Mouse (Mus musculus) lung, postnatal 14 days (tissue): ENCODE data around the gene Dtx3.
"Not testable (repeated sequence)": the region's sequence is repeated elsewhere in the genome, so short reads cannot be mapped to it uniquely, and the experiment has no call there.

ENCODE experiments used
- DNase-seq: peaks from one replicate; pipeline ENCODE4 v3.0.0; 2021

The Dtx3 gene

GRCm38 (mm10) chr10:127203106-127203505, 7.6 kb upstream of the Dtx3 start:
- DNase-seq: no peak

- DNase-seq: no peak
Observed at GRCm38 (mm10) chr10:127200279-127200678, 4.8 kb upstream of the Dtx3 start.

- DNase-seq: no peak
Observed at GRCm38 (mm10) chr10:127199474-127199873, 3.9 kb upstream of the Dtx3 start.

GRCm38 (mm10) chr10:127199068-127199467, 3.5 kb upstream of the Dtx3 start:
- no peak for DNase-seq

GRCm38 (mm10) chr10:127198492-127198891, 3.0 kb upstream of the Dtx3 start:
- no peak for DNase-seq

GRCm38 (mm10) chr10:127197505-127198110, 2.1 kb upstream of the Dtx3 start:
- no peak for DNase-seq

- no peak for DNase-seq
Observed at GRCm38 (mm10) chr10:127197104-127197503, 1.6 kb upstream of the Dtx3 start.

GRCm38 (mm10) chr10:127196392-127196791, 864 bp upstream of the Dtx3 start:
- DNase-seq: peak; percentile 67

- peak; percentile 77 for DNase-seq
Observed at GRCm38 (mm10) chr10:127194428-127195327, 850 bp downstream of the Dtx3 start.

GRCm38 (mm10) chr10:127193011-127193410, 2.5 kb downstream of the Dtx3 start:
- DNase-seq: no peak

GRCm38 (mm10) chr10:127192057-127192328, 3.5 kb downstream of the Dtx3 start:
- DNase-seq: not testable (repeated sequence)

- no peak for DNase-seq
Observed at GRCm38 (mm10) chr10:127191191-127192056, 4.1 kb downstream of the Dtx3 start.

GRCm38 (mm10) chr10:127190398-127191190, 4.9 kb downstream of the Dtx3 start:
- no peak for DNase-seq

GRCm38 (mm10) chr10:127189651-127190381, 5.7 kb downstream of the Dtx3 start, which contains the start of gene Arhgef25:
Gene Arhgef25 (minus strand): TSS chr10:127190083.
- DNase-seq: peak; percentile 67

- DNase-seq: peak; percentile 61
Observed at GRCm38 (mm10) chr10:127189116-127189650, 6.3 kb downstream of the Dtx3 start.

- peak; percentile 52 for DNase-seq
Observed at GRCm38 (mm10) chr10:127188465-127189115, 6.9 kb downstream of the Dtx3 start.

GRCm38 (mm10) chr10:127188079-127188453, 7.5 kb downstream of the Dtx3 start:
- no peak for DNase-seq

- no peak for DNase-seq
Observed at GRCm38 (mm10) chr10:127187371-127188078, 8.0 kb downstream of the Dtx3 start.

GRCm38 (mm10) chr10:127186451-127186850, 9.1 kb downstream of the Dtx3 start:
- no peak for DNase-seq

- DNase-seq: no peak
Observed at GRCm38 (mm10) chr10:127185506-127185905, 10.0 kb downstream of the Dtx3 start.
